Mouse (Mus musculus) cerebellum, adult (tissue): Measurements from ENCODE around the gene 4930579F01Rik.
"Not testable (repeated sequence)": the region's sequence is repeated elsewhere in the genome, so short reads cannot be mapped to it uniquely, and the experiment has no call there.

Experiments used
- ATAC-seq: cut with Nextera tagmentation; 2 replicates; pipeline ENCODE4 v1.9.2; 2017; ENCODE audit warnings: mild to moderate bottlenecking, moderate library complexity, mixed read lengths; ENCODE audit not compliant: insufficient number of reproducible peaks, low FRiP score, low TSS enrichment

4930579F01Rik gene

DNA sequence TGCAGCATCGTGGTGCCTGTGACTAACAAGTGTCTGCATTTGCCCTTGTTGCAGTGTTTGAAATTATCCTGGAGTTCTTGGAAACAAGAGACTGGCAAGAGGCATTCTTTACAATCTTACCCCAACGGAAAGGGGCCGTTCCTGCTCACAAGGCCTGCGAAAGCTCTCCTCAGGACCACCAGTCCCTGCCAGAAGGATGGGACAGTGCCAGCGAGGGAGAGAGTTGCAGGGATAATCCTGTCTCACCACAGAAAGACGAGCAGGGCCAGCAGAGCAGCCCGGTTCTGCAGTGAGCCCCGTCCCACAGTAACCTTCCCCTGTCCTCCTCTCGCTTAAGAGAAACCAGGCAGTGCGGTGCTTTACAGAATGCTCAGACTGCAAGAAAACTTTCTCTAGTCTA, 37.0 kb downstream of the 4930579F01Rik start:
- ATAC-seq, result no peak

DNA sequence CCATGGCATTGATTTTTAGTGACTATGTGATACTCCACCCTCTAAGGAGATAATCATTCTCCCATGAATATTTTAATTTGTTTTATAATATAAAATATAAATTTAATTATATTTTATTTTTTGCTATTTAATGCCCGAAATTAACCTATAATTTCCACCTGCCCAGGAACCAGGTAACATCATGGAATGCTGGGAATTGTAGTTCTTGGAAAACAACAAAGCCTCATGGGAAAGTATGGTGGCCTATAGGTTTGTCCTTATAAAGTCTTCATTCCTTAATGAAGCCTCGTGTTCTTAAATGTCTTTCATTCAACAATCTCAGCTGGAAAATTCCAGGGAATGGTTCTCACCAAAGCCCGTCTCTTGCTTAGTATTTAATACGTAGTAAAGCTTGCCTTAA, 38.6 kb downstream of the 4930579F01Rik start:
- ATAC-seq, result no peak

DNA sequence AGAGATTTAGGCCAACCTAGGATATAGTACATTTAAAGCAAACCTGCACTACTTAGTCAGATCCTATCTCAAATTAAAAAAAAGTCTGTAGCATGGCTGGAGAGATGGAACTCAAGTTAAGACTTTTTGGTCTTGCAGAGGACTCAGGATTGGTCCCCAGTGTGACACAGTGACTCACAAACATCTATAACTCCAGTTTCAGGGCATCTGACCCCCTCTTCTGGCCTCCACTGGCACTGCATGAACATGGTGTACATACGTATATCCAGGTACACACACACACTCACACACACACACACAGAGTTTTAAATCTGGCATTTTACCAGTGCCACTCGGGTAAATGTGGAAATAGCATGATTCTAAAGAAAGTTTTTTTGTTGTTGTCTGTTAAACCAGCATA, 44.8 kb downstream of the 4930579F01Rik start:
- no peak for ATAC-seq

DNA sequence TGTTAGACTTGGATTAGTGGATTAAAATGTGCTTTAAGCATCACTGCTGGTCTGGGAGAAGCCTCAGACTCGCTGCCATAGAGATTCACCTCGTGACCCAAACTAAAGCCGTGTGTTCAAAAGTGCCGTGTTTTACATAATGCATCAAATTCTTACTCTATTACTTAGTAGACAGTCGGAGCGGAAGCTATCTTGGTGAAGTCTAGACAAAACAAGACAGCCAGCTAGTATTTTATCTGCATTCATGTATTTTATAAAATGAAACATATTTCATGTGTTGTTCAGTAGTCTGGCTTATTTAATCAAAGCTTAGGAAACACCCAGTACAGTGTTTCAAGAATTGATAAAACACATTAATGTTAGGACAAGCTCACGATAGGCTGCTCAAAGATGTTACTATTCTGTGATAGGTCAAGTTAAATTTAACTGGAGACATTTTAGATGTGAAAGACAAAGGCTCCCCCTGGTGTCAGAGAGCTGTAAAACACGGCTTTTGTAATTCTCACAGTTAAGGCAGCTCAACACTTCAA, 48.9 kb downstream of the 4930579F01Rik start, which contains the start of gene Mttp:
TSS of gene Mttp (minus strand) at position 327 of the 530 bp plus-strand sequence.
- ATAC-seq, result peak; percentile 18; the same call in 1 of the 2 replicates

DNA sequence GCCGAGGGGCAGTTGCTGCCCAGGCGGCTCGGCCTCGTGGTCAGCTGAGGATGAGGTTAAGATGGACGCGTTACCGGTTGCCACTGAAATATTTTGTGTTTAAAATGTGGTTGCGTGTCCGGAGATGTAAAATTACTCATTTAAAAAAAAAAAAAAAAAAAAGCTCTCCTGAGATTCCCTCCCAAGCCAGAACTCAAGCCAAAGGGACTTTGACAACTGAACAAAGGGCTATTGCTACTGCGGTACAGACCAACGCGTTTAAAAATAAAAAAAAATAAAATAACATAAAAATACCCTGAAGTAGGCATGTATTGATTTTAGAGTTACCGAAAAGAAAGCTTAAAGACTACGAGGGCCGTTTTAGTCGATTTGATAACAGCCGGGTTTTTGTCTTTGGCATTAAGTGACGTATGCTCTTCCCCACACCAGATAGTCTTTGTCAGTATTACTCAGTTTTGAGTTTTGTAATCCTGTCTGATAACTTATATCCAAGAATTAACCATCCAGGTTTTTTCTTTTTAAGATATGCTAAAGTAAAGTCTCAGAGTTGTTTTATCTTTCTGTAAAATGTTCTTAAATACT, 49.5 kb downstream of the 4930579F01Rik start:
- ATAC-seq, result no peak

DNA sequence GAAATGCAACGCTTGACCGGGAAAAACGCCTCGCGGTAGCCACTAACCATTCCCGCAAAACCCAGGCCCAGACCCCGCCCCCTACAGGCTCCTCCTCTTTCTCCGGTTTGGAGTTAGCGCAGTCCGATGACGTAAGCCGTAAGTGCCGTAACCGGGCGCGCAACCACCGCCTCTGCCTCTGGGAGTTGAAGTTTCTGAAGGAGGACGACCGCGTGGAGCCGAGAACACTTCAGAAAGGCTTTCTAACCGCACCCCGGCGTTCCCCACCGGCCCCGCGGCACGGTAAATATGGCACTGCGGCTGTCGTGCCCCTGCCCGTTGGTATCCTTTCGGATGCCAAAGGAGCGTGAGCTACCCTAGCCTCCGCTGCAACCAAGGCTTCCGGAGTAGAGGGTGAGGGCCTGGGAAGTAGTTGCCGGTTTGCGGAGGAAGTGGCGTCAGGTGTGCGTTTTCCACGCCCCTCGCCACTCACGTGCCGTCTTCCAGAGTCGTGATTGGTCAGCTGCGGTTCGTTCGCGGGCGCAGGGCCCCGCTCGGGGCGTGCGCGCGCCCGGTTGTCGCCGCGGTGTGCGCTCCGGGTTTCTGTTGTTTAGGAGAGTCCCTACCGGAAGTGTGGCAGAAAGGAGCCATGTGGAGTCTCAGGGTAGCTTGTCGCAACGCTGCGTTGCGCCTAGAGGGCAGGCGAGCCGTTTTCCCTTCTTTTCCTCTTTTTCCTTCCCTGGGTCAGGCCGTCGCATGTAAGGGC, 50.1 kb downstream of the 4930579F01Rik start, which contains the start of gene Trmt10a:
TSS of gene Trmt10a (plus strand) at position 134 of the 745 bp plus-strand sequence.
- ATAC-seq, result peak; percentile 97

DNA sequence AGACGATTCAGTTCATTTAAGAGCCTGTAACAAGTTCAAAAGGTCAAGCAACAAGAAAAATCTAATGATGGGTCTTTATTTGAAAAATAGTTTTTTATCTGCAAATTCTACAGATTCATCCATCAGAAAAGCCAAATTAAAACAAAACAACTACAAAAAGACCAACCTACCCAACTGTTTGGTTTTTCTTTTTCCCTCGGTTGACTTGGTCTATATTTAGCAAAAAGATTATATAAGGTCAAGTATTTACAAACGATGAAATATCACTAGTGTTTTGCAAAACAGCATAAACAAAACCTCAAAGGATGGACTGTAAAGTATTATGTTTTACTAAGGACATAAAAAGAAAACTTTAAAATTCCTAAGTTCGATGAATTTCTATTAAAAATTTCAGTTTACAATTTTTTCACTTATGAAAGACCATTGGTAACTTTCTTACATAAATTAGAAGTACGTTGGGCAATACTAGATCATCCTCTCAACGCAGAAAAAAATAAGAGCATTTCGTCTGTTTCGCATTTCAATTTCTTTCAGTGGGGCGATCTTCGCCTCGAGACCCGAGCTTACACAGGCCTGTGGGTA, 50.8 kb downstream of the 4930579F01Rik start:
- ATAC-seq, result no peak

DNA sequence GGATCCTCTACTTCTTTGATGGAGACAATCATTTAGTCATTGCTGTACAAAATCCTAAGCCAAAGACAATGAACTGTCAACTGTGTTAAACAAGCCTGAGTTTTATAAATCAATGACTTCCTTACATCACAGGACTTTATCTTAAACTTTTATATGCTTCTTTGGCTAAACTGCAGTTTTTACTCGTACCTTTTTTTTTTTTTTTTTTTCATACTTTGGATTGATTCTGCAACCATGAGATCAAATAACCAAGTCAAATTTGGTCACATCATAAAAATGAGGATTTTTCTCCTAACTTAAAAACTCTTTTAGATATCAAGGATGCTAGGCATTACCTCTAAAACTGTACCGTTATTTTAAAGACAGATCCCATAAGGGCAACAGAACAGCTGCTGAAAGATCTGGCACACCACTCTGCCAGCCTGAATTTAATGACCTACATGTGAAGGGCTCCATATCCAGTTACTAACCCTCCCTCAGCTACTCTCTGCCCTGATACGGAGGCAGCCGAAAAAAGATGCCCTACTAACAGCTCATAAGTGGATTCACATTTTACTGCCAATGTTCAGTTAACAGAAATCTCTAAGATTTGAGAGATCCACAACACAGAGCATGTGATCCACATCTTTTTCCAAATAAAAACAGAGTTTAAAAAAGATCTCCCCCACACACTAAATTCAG, 51.4 kb downstream of the 4930579F01Rik start:
- ATAC-seq, result no peak

DNA sequence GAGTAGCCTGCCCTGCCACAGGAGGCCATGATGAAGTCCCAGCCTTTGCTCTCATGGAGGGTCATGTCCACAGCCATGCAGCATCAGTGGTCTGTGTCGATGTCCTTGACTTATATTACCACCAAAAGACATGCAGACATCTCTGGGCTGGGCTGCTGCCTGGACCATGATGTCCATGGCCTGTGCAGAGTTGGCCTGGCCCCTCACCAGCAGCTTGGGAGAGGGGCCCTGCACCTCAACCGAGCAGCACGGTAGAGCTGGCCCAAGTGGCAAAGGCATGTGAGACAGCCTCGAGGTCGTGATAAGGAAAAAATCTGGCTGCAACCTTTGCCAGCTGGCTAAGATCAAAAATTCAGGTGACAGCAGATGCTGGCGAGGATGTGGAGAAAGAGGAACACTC, 54.0 kb downstream of the 4930579F01Rik start:
- ATAC-seq, result no peak

DNA sequence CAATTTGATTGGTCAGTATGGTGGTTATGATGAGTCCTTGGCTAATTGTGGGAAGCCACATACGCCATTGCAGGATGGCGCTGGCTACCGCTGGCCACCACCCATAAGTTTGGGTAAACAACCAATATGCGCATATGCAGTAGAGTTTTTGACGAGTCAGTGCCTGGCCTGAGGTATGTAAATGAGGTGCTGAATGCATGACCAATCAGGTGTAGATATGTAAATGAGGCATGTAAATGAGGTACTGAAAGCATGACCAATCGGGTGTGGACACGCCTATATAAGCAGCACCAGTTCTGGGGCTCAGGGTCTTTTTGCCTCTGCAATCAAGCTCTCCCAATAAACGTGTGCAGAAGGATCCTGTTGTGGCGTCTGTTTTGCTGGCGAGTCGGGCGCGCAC, 55.5 kb downstream of the 4930579F01Rik start:
- not testable (repeated sequence) for ATAC-seq

DNA sequence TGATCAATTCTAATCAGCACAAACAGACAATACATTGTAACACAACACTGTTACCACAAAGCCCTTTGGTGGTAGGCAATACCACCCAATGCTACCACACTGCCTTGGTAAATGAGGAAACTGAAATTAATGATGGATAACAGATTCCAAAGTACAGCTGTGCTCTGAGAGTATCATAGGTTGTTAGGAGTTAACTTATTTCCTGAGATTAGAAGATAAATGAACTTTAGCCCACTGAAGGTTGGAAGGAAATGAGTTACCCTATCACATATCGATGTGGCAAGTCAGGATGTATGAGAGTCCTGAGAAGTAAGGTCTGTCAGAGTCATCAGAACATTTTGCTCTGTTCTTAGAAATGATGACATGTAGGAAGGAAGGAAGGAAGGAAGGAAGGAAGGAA, 59.1 kb downstream of the 4930579F01Rik start:
- ATAC-seq, result no peak

DNA sequence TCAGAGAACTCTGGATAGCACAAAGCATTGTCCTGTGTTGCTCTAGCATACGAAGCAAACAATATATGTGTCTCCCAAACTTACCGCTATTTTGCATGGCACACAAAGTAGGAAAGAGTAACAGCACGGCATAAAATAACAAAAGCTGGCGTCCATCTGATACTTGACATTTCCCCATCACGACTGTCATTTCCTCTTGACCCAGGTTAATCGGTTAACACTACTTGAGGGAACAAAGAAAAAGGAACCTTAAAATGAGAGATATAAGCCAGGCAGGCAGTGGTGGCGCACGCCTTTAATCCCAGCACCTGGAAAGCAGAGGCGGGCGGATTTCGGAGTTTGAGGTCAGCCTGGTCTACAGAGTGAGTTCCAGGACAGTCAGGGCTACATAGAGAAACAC, 59.7 kb downstream of the 4930579F01Rik start:
- ATAC-seq, result no peak

DNA sequence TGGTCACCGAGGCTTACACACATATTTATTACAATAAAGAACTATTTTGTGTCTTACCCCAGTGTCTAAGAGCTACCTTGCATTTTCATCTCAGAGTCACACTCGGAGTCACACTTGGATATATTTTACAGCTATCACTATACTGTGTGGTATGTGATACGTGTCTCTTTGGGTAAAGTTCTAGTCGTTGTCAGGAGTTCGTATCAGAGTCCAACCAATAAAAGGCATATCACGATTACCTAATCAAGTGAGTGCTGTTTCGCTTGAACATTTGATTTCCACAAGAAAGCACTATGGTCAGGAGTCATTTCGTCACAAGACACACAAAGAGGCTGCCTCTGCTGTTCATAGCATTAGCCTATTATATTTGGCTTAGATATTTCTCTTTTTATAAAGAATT, 60.2 kb downstream of the 4930579F01Rik start:
- no peak for ATAC-seq

DNA sequence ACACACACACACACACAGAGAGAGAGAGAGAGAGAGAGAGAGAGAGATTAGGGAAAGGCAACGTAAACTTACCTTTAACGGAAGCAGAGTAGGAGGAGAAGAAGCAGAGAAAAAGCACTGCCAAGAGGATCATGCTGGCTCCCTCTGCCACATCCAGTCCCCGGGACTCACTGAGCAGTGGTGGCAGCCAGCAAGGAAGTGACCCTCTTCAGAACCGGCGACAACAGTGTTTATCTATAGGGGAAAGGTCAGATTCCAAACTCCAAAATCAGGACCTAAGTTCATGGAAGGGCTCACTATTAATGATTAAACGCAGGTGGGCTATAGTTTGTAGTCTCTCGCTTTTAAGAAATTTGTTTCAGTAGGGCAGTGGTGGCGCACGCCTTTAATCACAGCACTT, 62.5 kb downstream of the 4930579F01Rik start:
- no peak for ATAC-seq

DNA sequence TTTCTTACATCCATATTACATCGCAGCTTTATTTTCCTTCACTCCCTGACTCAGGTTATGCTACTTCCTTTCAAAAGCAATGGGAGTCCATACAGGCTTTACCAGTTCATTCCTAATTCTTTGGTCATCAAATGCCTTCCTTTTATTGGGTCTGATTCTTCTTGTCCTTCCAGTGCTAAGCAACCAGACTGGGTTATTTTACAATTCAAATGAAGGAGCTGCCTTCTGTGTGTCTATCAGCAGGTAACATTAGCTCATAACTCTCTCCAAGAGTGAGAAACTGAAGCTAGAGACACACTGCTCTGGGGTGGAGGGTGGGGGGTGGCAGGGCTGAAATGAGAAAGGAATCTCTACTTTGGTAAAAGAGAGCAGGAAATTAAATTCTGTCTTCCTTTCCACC, 62.9 kb downstream of the 4930579F01Rik start:
- ATAC-seq, result no peak

DNA sequence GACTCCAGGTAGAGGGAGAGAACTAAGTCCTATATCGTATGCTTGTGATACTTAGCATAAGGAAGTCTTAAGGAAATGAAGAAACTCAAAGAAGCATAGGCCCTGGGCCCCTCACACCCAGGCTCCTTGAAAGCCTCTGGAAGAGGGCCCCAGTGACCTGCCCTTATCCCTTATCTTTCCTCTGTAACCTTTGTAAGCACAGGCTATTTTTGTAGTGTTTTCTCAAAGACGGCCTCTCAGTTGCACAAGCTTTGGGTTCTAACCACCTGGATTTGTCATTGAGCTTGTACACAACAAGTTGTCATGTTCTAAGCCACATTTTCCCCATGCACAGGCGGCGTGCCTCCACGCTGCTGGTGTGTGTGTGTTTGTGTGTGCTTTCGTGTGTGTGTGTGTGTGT, 64.5 kb downstream of the 4930579F01Rik start:
- no peak for ATAC-seq

DNA sequence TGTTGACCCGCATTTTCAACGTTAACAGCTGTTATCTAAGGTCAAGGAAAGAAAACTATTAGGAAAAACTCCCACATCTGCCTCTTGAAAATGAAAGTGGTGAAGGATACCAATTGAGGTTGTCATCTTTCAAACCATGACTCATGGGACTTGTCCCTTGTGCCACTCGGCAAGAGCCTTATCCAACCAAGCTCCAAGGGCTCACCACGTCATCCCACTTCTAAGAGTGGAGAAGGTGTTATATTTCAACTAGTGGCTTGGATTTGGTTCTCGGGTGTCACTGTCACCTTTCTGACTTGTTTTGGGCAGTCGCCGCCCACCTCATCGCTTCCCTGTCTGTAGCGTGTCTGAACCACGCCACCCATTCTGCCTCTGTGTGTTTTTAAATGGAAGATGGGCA, 69.8 kb downstream of the 4930579F01Rik start:
- no peak for ATAC-seq

DNA sequence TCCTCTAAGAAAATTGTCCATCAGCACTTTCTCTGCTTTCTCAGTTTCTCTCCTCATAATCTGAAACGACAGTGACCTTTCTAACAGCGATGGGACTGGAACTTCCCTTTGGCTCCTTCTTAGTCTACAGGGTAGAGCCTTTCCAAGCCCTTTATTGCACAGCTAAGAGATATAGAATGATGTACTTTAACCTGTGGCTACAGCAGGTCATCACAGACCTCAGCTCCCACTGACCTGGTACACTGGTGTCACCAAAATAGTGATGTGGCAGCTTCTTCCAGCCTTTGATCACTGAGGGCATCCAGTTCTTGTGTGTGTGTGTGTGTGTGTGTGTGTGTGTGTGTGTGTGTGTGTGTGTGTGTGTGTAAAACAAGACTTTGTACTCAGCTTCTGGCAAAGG, 72.2 kb downstream of the 4930579F01Rik start:
- ATAC-seq, result no peak

DNA sequence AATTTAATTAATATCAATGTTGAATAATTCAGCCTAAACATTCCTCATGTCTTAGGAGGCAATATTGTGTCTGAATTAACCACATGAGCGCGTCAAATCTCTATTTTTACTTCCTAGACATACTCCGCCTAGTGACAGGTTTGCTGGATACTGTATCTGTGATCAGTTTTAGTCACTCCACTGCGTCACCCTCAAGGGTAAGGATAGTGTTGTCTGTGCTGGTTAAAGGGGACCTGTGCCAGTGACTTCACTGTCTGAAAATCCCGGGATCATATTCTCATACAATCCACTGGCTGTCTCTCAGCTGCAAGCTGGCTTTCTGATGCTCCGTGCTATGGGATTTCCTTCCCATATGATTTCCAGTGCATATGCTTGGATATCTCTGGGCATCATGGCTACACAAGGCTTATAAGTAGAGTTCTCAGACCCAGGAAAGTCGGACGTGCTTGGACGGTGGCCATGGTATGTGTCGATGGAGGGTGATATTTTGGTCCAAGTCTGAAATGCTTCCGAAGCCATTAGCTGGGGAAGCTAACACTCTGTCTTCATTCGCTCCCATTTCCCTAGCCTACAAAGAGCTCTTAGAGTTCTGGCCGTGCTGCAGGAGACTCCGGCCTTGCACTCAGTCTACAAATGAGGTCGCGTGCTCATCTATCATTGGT, 74.0 kb downstream of the 4930579F01Rik start:
- no peak for ATAC-seq

DNA sequence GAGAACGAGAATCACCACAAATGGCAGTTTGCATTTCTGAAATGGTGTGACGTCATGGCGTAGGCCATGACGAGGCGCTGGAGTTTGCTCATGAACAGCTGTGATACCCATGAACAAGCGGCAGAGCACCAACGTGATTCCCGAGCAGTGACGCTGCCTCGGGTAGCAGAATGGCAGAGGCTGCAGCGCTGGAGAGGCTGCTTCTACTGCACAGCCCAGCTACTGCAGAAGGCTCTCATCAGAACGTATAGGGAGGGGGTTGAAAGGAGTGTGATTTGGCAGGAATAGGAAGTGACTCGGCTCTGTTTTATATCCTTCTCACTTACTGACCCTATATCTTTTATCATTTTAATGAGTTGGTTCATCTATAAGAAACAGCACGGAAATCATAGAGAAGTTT, 74.8 kb downstream of the 4930579F01Rik start:
- no peak for ATAC-seq
